7 mouse cellular contexts compared by ENCODE assay signal in the genomic region with DNA sequence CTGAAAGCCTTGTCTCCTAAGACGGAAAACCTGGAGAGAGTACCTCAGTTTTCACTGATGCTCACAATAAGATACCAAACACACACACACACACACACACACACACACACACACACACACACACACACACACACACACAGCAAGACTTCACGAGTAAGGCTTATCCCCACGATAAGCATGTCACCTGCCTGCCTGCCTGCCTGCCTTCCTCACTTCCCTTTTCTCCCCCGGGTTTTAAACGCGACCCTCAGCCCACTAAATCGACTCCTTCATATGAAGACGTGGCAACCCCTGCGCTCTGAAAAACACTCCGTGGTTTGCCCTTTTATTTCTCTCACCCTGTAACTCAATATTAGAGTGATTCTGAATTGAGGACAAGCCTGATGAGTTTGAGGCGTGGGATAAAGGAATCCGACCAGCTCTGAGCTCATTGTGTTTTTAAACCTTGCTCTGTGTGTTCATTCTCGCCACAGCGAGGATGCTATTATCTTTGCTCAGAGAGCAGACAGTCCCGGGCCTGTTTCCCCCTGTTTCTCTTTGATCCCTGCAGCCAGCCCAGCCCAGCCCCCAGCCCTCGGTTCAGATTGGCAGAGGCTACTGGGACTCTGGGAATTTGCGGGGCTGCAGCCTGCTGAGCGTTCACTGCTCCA.
DNase-seq lines count a peak whose midpoint lies in the region; ATAC-seq and TF ChIP-seq lines count a peak whose summit lies in the region.

No protein-coding gene starts in this region.

- peaks cover 6% of the 10 kb centered on the region; the same call in 1 of the 2 replicates for H3K9me3 ChIP-seq in E14TG2a.4 (ENCODE audit: low read length)
- H3K9me3 ChIP-seq in embryonic facial prominence, embryonic 10.5 days, result no peaks in the 10 kb centered on the region
- H3K9me3 ChIP-seq in hindbrain, embryonic 12.5 days (replicated peaks), result no peaks in the 10 kb centered on the region
- H3K9me3 ChIP-seq in liver, embryonic 14.5 days (ENCODE audit: control insufficient read depth, low read length), result no peaks in the 10 kb centered on the region

- under 1% methylated on average over 18 of the region's 18 CpGs for WGBS in embryonic facial prominence, embryonic 10.5 days
- 0% methylated on average over 18 of the region's 18 CpGs for WGBS in hindbrain, embryonic 12.5 days
- 2% methylated on average over 18 of the region's 18 CpGs for whole genome bisulfite sequencing in liver, embryonic 14.5 days (ENCODE audit: insufficient replicate concordance)

- no peaks in the 10 kb centered on the region for H3K36me3 ChIP-seq in E14TG2a.4 (ENCODE audit: insufficient read depth, low read length)
- H3K36me3 ChIP-seq in embryonic facial prominence, embryonic 10.5 days (replicated peaks), result no peaks in the 10 kb centered on the region
- H3K36me3 ChIP-seq in hindbrain, embryonic 12.5 days, result no peaks in the 10 kb centered on the region
- no peaks in the 10 kb centered on the region for H3K36me3 ChIP-seq in liver, embryonic 14.5 days (replicated peaks; ENCODE audit: control insufficient read depth, insufficient read depth, low read depth)

- no peak for TF ChIP-seq CTCF in E14TG2a.4 (conservative IDR thresholded peaks at IDR 0.05; ENCODE audit: low read length)
- no peak for TF ChIP-seq CTCF in liver, embryonic 14.5 days (IDR thresholded peaks at IDR 0.05; ENCODE audit: low read depth)

- no peak for TF ChIP-seq EP300 in liver, embryonic 14.5 days (IDR thresholded peaks at IDR 0.05; ENCODE audit: low read depth)

- peaks cover 29% of the 10 kb centered on the region for H3K4me1 ChIP-seq in E14TG2a.4 (replicated peaks; ENCODE audit: low read depth, low read length)
- peaks cover 28% of the 10 kb centered on the region for H3K4me1 ChIP-seq in embryonic facial prominence, embryonic 10.5 days
- H3K4me1 ChIP-seq in hindbrain, embryonic 12.5 days, result peaks cover 13% of the 10 kb centered on the region
- H3K4me1 ChIP-seq in liver, embryonic 14.5 days (replicated peaks; ENCODE audit: control insufficient read depth in 2 of 2, insufficient read depth in 2 of 2, low read length in 1 of 2), result peaks cover 0 to 5% of the 10 kb centered on the region in 2 experiments; a peak in 2 of 4 replicates

- peaks cover 53% of the 10 kb centered on the region for H3K27me3 ChIP-seq in E14TG2a.4 (ENCODE audit: insufficient read depth, low read length)
- peaks cover 19% of the 10 kb centered on the region for H3K27me3 ChIP-seq in embryonic facial prominence, embryonic 10.5 days (replicated peaks; ENCODE audit: low read depth, poor library complexity, severe bottlenecking)
- no peaks in the 10 kb centered on the region for H3K27me3 ChIP-seq in hindbrain, embryonic 12.5 days
- peaks cover 4% of the 10 kb centered on the region for H3K27me3 ChIP-seq in liver, embryonic 14.5 days (ENCODE audit: control insufficient read depth, insufficient read depth, low read length)

- 0 out of 2 replicates have a peak overlapping the region, but pooled peaks have one; percentile 37 for H3K4me3 ChIP-seq in E14TG2a.4 (replicated peaks; ENCODE audit: low read length)
- peak overlapping the region; percentile 55 for H3K4me3 ChIP-seq in embryonic facial prominence, embryonic 10.5 days
- H3K4me3 ChIP-seq in hindbrain, embryonic 12.5 days, result peak overlapping the region; percentile 34
- H3K4me3 ChIP-seq in liver, embryonic 14.5 days (ENCODE audit: insufficient read depth in 1 of 2, low read depth in 2 of 2, low read length in 2 of 2), result no peak overlapping the region; a peak in 2 of 4 replicates

- DNase-seq in CD4-positive, CD25-positive, alpha-beta regulatory T cell, adult 2 months (ENCODE audit: low read depth, low spot score), result peak; percentile 4
- peak; percentile 81 for DNase-seq in embryonic facial prominence, embryonic 10.5 days (ENCODE audit: low spot score)
- no peak for DNase-seq in liver, embryonic 14.5 days (ENCODE audit: low read depth in 3 of 3, low spot score in 3 of 3)
- peak; percentile 27 to 48 for DNase-seq in right cerebral cortex, adult 2 months (ENCODE audit: low spot score in 2 of 2)
- DNase-seq in adrenal gland, adult 8-10 months, result no peak

- H3K9ac ChIP-seq in hindbrain, embryonic 12.5 days, result peak overlapping the region; percentile 57
- H3K9ac ChIP-seq in liver, embryonic 14.5 days (replicated peaks), result no peak overlapping the region

- peak overlapping the region; percentile 65 for H3K4me2 ChIP-seq in hindbrain, embryonic 12.5 days (replicated peaks)
- H3K4me2 ChIP-seq in liver, embryonic 14.5 days (ENCODE audit: low read depth), result peak overlapping the region; percentile 58

- ATAC-seq in hindbrain, embryonic 12.5 days (ENCODE audit: low FRiP score), result peak; percentile 87
- ATAC-seq in liver, embryonic 14.5 days (ENCODE audit: insufficient read depth), result no peak

- H3K27ac ChIP-seq in embryonic facial prominence, embryonic 10.5 days (replicated peaks), result peak overlapping the region; percentile 84
- H3K27ac ChIP-seq in hindbrain, embryonic 12.5 days, result peak overlapping the region; percentile 92
- no peak overlapping the region for H3K27ac ChIP-seq in liver, embryonic 14.5 days

Comparison
In these comparisons a context has a peak if more than half of its experiments do, and no peak if none do; other contexts are left out.
1. DNase-seq: peak in CD4-positive, CD25-positive, alpha-beta regulatory T cell, adult 2 months (single experiment), embryonic facial prominence, embryonic 10.5 days (single experiment) and right cerebral cortex, adult 2 months (2 of 2); none in liver, embryonic 14.5 days (0 of 3) and adrenal gland, adult 8-10 months (single experiment).
2. H3K4me3 ChIP-seq: peak in E14TG2a.4 (single experiment), embryonic facial prominence, embryonic 10.5 days (single experiment) and hindbrain, embryonic 12.5 days (single experiment); none in liver, embryonic 14.5 days (0 of 2).